Mouse (Mus musculus) olfactory bulb, adult 2 months (tissue): ENCODE measurements around the gene Rbfox3.

Source experiments
- CTCF ChIP-seq: fragments of 200-500 bp; IDR thresholded peaks from 2 replicates; pipeline ENCODE4 v1.5.1; 2012; ENCODE audit warnings: low read depth, mild to moderate bottlenecking, low read length, moderate library complexity; ENCODE audit not compliant: insufficient read depth
- POLR2A ChIP-seq: fragments of 200-500 bp; IDR thresholded peaks from 2 replicates; pipeline ENCODE4 v1.6.1; 2012; ENCODE audit warnings: mild to moderate bottlenecking, low read depth, low read length, moderate library complexity; ENCODE audit not compliant: insufficient read depth

GRCm38 (mm10) chr11:118481751-118482150, 429.6 kb downstream of the Rbfox3 start:
- no peak for TF ChIP-seq CTCF
- TF ChIP-seq POLR2A, result no peak
